Mouse (Mus musculus): ENCODE results near the gene Bag5. TPM values are rescaled to one million over a fixed set of nuclear protein-coding genes. Genes with fewer than 3 reads are reported as not detected.

The Bag5 gene
- total RNA-seq, 2 experiments from 2014 or later: 16.0 to 16.9 TPM

GRCm38 (mm10) chr12:111699542-111699941 lies 13.5 kb downstream of the Bag5 start:
- DNase-seq (ENCODE audit: low spot score): no peak

GRCm38 (mm10) chr12:111698346-111698913 lies 14.6 kb downstream of the Bag5 start:
- no peak for DNase-seq (ENCODE audit: low spot score)

- no peak for DNase-seq (ENCODE audit: low spot score)
These were observed 15.3 kb downstream of the Bag5 start for GRCm38 (mm10) chr12:111697708-111698107.

GRCm38 (mm10) chr12:111696239-111696638 lies 16.8 kb downstream of the Bag5 start:
- DNase-seq (ENCODE audit: low spot score): peak; percentile 77

- no peak for DNase-seq (ENCODE audit: low spot score)
These were observed 17.9 kb downstream of the Bag5 start for GRCm38 (mm10) chr12:111694880-111695804.

- DNase-seq (ENCODE audit: low spot score): no peak
These were observed 18.7 kb downstream of the Bag5 start for GRCm38 (mm10) chr12:111694271-111694781.

GRCm38 (mm10) chr12:111693341-111694270 lies 19.5 kb downstream of the Bag5 start:
- DNase-seq (ENCODE audit: low spot score): no peak

- DNase-seq (ENCODE audit: low spot score): no peak
These were observed 20.2 kb downstream of the Bag5 start for GRCm38 (mm10) chr12:111692899-111693298.

- no peak for DNase-seq (ENCODE audit: low spot score)
These were observed 21.6 kb downstream of the Bag5 start for GRCm38 (mm10) chr12:111691346-111691872.

GRCm38 (mm10) chr12:111689426-111689825 lies 23.6 kb downstream of the Bag5 start:
- DNase-seq (ENCODE audit: low spot score): no peak

GRCm38 (mm10) chr12:111688069-111688428 lies 25.0 kb downstream of the Bag5 start:
- no peak for DNase-seq (ENCODE audit: low spot score)

- DNase-seq (ENCODE audit: low spot score): peak; percentile 78
These were observed 25.5 kb downstream of the Bag5 start for GRCm38 (mm10) chr12:111687350-111688068.

GRCm38 (mm10) chr12:111686390-111686789 lies 26.7 kb downstream of the Bag5 start:
- DNase-seq (ENCODE audit: low spot score): no peak

GRCm38 (mm10) chr12:111682806-111683205 lies 30.3 kb downstream of the Bag5 start:
- no peak for DNase-seq (ENCODE audit: low spot score)

- DNase-seq (ENCODE audit: low spot score): no peak
These were observed 31.1 kb downstream of the Bag5 start for GRCm38 (mm10) chr12:111682003-111682402.

- DNase-seq (ENCODE audit: low spot score): no peak
These were observed 31.8 kb downstream of the Bag5 start for GRCm38 (mm10) chr12:111681305-111681704.

GRCm38 (mm10) chr12:111680661-111681060 lies 32.4 kb downstream of the Bag5 start:
- no peak for DNase-seq (ENCODE audit: low spot score)

GRCm38 (mm10) chr12:111678997-111679396 lies 34.1 kb downstream of the Bag5 start:
- no peak for DNase-seq (ENCODE audit: low spot score)

- DNase-seq (ENCODE audit: low spot score): no peak
These were observed 34.5 kb downstream of the Bag5 start for GRCm38 (mm10) chr12:111678670-111678933.

GRCm38 (mm10) chr12:111677882-111678669 lies 35.0 kb downstream of the Bag5 start, which contains the start of gene Trmt61a:
Gene Trmt61a, plus strand, starts transcription at chr12:111678105.
- DNase-seq (ENCODE audit: low spot score): peak; percentile 94

All from gastrocnemius, adult 18-20 months (tissue).